Mouse (Mus musculus): ENCODE measurements at regions not wholly inside any gene's neighbourhood (a gene's known extent, or its start where the extent isn't known, plus 50 kb on each side); places are given as distances from the start of the nearest gene placed in this dataset.

GRCm38 (mm10) chr4:101331231-101331630, 66.1 kb upstream of the Jak1 start:
- TF ChIP-seq CTCF (IDR thresholded peaks at IDR 0.05; ENCODE audit: extremely low read depth, insufficient read depth, insufficient read length, insufficient replicate concordance): no peak
- TF ChIP-seq POLR2A (IDR thresholded peaks at IDR 0.05; ENCODE audit: low read depth, low read length): no peak
